Mouse (Mus musculus) liver, embryonic 16.5 days (tissue): Measurements from ENCODE around the gene Gnai3. TPM values are rescaled to one million over a fixed set of nuclear protein-coding genes. Genes with fewer than 3 reads are reported as not detected.

ENCODE experiments used
- ATAC-seq: fragments of 200-750 bp; cut with Nextera tagmentation; 2 replicates; pipeline ENCODE4 v1.8.0; 2017; ENCODE audit warnings: low read depth, mild to moderate bottlenecking, moderate number of reproducible peaks, moderate library complexity
- H3K27ac ChIP-seq: fragments of 300-500 bp; sonication (generic); 2 replicates; pipeline ENCODE4 v1.5.1; 2014; ENCODE audit warnings: mild to moderate bottlenecking, low read length
- H3K27me3 ChIP-seq: fragments of 300-500 bp; sonication (generic); 2 replicates; pipeline ENCODE4 v1.6.1; 2014; ENCODE audit warnings: low read depth, low read length, mixed read lengths; ENCODE audit not compliant: control insufficient read depth, insufficient read depth
- H3K36me3 ChIP-seq: fragments of 300-500 bp; sonication (generic); 2 replicates; pipeline ENCODE4 v1.6.1; 2014; ENCODE audit warnings: mild to moderate bottlenecking; ENCODE audit not compliant: control insufficient read depth, insufficient read depth
- H3K4me1 ChIP-seq: fragments of 300-500 bp; sonication (generic); 2 replicates; pipeline ENCODE4 v1.6.1; 2014; ENCODE audit warnings: low read depth, low read length, mixed read lengths; ENCODE audit not compliant: control insufficient read depth
- H3K4me2 ChIP-seq: fragments of 300-500 bp; sonication (generic); 2 replicates; pipeline ENCODE4 v1.6.1; 2014; ENCODE audit warnings: low read depth, low read length, mixed read lengths
- H3K4me3 ChIP-seq: fragments of 300-500 bp; sonication (generic); 2 replicates; pipeline ENCODE4 v1.5.1; 2014; ENCODE audit warnings: low read depth, mild to moderate bottlenecking, low read length
- H3K9ac ChIP-seq: fragments of 300-500 bp; sonication (generic); 2 replicates; pipeline ENCODE4 v1.6.1; 2014; ENCODE audit warnings: low read depth, low read length
- H3K9me3 ChIP-seq: fragments of 300-500 bp; sonication (generic); replicated peaks from 2 replicates; pipeline ENCODE4 v1.6.1; 2016; ENCODE audit warnings: low read length; ENCODE audit not compliant: control insufficient read depth
- WGBS: fragments of 180-500 bp; shearing (Covaris S2); extraction: QIAGEN DNeasy Blood & Tissue Kit; methylation state at CpG from one replicate; pipeline ENCODE4 v1.1.7; 2014; ENCODE audit not compliant: insufficient replicate concordance; 5-methylcytosine and 5-hydroxymethylcytosine counted together
- polyA plus RNA-seq: library from polyadenylated mRNA; unstranded; fragments of >200 nt; fragmentation: Nextera tagmentation; extraction: Ambion mirVana; gene quantifications from 2 replicates; pipeline ENCODE4 v1.2.1, GENCODE M21; 2015

Gene Gnai3
- polyA plus RNA-seq, 1 experiment from 2014 or later: 69.9 TPM

DNA sequence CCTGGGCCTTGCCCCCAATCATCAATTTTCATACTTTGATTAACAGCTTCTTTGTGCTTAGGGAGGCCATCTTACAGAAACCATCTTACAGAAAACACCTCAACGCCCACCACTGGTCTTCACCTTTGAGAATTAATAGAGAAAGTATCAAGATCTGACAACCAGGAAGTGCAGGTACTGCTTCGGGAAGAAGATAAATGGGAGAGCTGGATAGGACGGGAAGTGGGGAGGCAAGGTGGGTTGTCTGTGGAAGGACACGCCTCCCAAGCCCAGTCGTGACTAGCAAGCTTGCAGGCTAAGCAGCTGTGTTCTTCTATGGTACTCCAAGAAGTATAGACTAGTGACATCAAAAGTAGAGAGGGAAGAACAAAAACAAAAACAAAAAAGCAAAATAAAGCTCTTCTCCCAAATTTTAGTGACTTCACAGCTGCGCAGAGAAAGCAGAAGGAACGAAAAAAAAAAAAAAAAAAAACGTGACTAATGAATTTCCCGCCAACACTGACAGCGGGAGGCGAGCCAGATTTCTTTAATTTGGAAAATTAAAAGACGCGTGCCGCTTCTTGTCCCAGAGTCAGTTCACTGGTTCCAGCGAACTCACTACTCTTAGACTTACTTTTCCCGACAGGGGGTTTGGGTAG lies 39.6 kb upstream of the Gnai3 start:
- Histone ChIP-seq H3K4me3 (peak overlapping the region; percentile 69), H3K9me3 (no peaks in the 10 kb centered on the region), H3K27me3 (peaks cover 38% of the 10 kb centered on the region), H3K36me3 (no peaks in the 10 kb centered on the region), H3K9ac (no peak overlapping the region; the same call in 1 of the 2 replicates), H3K4me2 (peak overlapping the region; percentile 94), H3K27ac (no peak overlapping the region), H3K4me1 (peaks cover 13% of the 10 kb centered on the region)
- no peak for ATAC-seq
- 3% methylated on average over 16 of the region's 16 CpGs for WGBS

DNA sequence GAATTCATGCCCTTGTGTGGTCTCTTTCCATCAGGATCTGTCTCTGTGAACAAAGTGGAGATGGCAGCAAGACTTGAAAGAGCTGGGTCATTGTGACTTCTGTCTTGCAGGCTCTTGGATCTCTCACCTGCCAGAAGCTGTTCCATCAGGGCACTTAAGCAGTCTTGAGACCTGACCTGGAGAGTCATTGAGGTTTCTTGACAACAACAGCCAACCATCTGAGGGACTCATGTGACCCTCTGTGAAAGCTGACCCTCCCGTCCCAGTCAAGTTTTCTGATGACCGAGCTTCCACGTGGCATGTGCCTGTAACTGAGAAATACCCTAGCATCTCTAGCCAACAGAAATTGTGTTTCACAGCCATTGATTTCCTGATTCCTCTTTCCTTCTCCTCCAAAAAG lies 38.8 kb upstream of the Gnai3 start:
- ATAC-seq: no peak
- no peak overlapping the region for H3K9ac ChIP-seq
- no peaks in the 10 kb centered on the region for H3K36me3 ChIP-seq
- H3K9me3 ChIP-seq: no peaks in the 10 kb centered on the region
- 52% methylated on average over 3 of the region's 3 CpGs for WGBS
- peaks cover 13% of the 10 kb centered on the region for H3K4me1 ChIP-seq
- H3K27me3 ChIP-seq: peaks cover 38% of the 10 kb centered on the region
- no peak overlapping the region for H3K27ac ChIP-seq
- H3K4me3 ChIP-seq: no peak overlapping the region
- no peak overlapping the region for H3K4me2 ChIP-seq

- H3K27me3 ChIP-seq: peaks cover 11% of the 10 kb centered on the region
- no peak for ATAC-seq
- H3K4me2 ChIP-seq: no peak overlapping the region
- no peaks in the 10 kb centered on the region for H3K36me3 ChIP-seq
- no peak overlapping the region for H3K27ac ChIP-seq
- H3K9me3 ChIP-seq: no peaks in the 10 kb centered on the region
- WGBS: 21% methylated on average over 2 of the region's 2 CpGs
- H3K9ac ChIP-seq: no peak overlapping the region
- H3K4me3 ChIP-seq: no peak overlapping the region
- H3K4me1 ChIP-seq: peaks cover 2% of the 10 kb centered on the region
Measured at GRCm38 (mm10) chr3:108180514-108180913, 34.6 kb upstream of the Gnai3 start.

- WGBS: 69% methylated on average over 7 of the region's 7 CpGs
- no peaks in the 10 kb centered on the region; the same call in 1 of the 2 replicates for H3K27me3 ChIP-seq
- no peak overlapping the region for H3K27ac ChIP-seq
- no peak overlapping the region for H3K4me3 ChIP-seq
- H3K36me3 ChIP-seq: no peaks in the 10 kb centered on the region
- no peak overlapping the region for H3K4me2 ChIP-seq
- no peaks in the 10 kb centered on the region for H3K9me3 ChIP-seq
- no peaks in the 10 kb centered on the region for H3K4me1 ChIP-seq
- no peak overlapping the region for H3K9ac ChIP-seq
- no peak for ATAC-seq
Measured at GRCm38 (mm10) chr3:108178756-108179715, 33.1 kb upstream of the Gnai3 start.

DNA sequence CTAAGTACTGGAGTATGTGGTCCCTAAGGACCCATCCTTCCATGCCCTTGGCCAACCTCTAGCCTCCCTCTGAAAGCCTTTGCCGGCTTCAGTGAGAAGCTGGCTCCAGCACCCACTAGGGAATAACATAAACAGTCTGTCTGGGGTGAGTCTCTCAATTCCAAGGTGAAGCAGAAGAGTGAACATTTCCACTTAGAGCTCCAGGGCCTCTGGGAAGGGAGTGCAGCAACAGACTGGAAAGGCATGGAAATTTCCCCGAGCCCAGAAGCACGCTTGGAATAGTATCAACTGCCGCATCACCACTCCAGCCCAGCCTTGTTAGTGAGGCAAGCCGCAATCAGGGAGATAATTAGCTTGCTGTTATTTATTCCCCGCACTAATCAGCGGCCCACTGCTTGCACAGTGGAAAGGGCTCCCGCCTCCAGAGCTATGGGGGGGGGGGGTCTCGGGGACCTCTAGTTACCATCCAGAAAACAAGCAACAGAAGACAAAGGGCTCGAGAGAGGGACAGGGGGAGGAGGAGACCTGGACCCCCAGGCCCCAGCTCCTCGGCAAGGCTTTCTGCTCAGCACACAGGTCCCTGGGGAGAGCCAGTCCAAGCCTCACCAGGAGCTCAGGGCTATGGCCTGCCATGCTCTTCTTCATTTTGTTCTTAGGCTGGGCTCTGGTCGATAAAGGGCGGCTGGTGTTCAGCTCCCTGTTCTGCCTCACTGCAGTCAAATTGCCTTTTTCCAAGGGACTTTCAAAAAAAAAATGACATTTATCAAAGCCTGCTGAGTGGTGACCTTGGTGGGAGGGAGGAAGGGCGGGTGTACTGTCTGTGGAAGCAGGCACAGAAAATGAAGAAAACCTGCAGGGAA lies 29.0 kb upstream of the Gnai3 start:
- Histone ChIP-seq H3K27me3 (no peaks in the 10 kb centered on the region; the same call in 1 of the 2 replicates), H3K4me2 (no peak overlapping the region), H3K9ac (no peak overlapping the region), H3K9me3 (no peaks in the 10 kb centered on the region), H3K4me1 (no peaks in the 10 kb centered on the region), H3K36me3 (no peaks in the 10 kb centered on the region), H3K4me3 (no peak overlapping the region), H3K27ac (no peak overlapping the region)
- ATAC-seq: no peak
- WGBS: 38% methylated on average over 13 of the region's 14 CpGs

GRCm38 (mm10) chr3:108169199-108169598 lies 23.3 kb upstream of the Gnai3 start:
- Histone ChIP-seq H3K9me3 (no peaks in the 10 kb centered on the region), H3K9ac (no peak overlapping the region), H3K27me3 (no peaks in the 10 kb centered on the region; the same call in 1 of the 2 replicates), H3K36me3 (no peaks in the 10 kb centered on the region), H3K4me1 (no peaks in the 10 kb centered on the region), H3K27ac (no peak overlapping the region), H3K4me2 (no peak overlapping the region), H3K4me3 (no peak overlapping the region)
- 49% methylated on average over 3 of the region's 3 CpGs for WGBS
- ATAC-seq: no peak

GRCm38 (mm10) chr3:108167499-108167898 lies 21.6 kb upstream of the Gnai3 start:
- H3K4me2 ChIP-seq: no peak overlapping the region
- no peak overlapping the region for H3K27ac ChIP-seq
- WGBS: 55% methylated on average over 14 of the region's 14 CpGs
- no peaks in the 10 kb centered on the region for H3K36me3 ChIP-seq
- no peaks in the 10 kb centered on the region for H3K4me1 ChIP-seq
- H3K9ac ChIP-seq: no peak overlapping the region
- no peaks in the 10 kb centered on the region for H3K9me3 ChIP-seq
- no peaks in the 10 kb centered on the region; the same call in 1 of the 2 replicates for H3K27me3 ChIP-seq
- no peak for ATAC-seq
- no peak overlapping the region for H3K4me3 ChIP-seq

- H3K4me2 ChIP-seq: no peak overlapping the region
- peak; percentile 24; the same call in 1 of the 2 replicates for ATAC-seq
- WGBS: 33% methylated on average over 9 of the region's 11 CpGs
- H3K27ac ChIP-seq: no peak overlapping the region
- no peaks in the 10 kb centered on the region for H3K9me3 ChIP-seq
- no peaks in the 10 kb centered on the region for H3K36me3 ChIP-seq
- no peaks in the 10 kb centered on the region for H3K4me1 ChIP-seq
- H3K4me3 ChIP-seq: no peak overlapping the region
- H3K27me3 ChIP-seq: no peaks in the 10 kb centered on the region; the same call in 1 of the 2 replicates
- H3K9ac ChIP-seq: no peak overlapping the region
Measured at GRCm38 (mm10) chr3:108166486-108167211, 20.7 kb upstream of the Gnai3 start.
